Mouse (Mus musculus) neural tube, embryonic 15.5 days (tissue): ENCODE results near the gene Hopx. TPM values are rescaled to one million over a fixed set of nuclear protein-coding genes. Genes with fewer than 3 reads are reported as not detected.

Experiments
- ATAC-seq: fragments of 200-750 bp; cut with Nextera tagmentation; 2 replicates; pipeline ENCODE4 v1.8.0; 2017; ENCODE audit warnings: mild to moderate bottlenecking, moderate TSS enrichment, moderate library complexity; ENCODE audit not compliant: low FRiP score
- H3K27ac ChIP-seq: fragments of 300-500 bp; sonication (generic); replicated peaks from 2 replicates; pipeline ENCODE4 v1.5.1; 2015; ENCODE audit warnings: mild to moderate bottlenecking, inconsistent platforms
- H3K27me3 ChIP-seq: fragments of 300-500 bp; sonication (generic); replicated peaks from 2 replicates; pipeline ENCODE4 v1.6.1; 2015; ENCODE audit warnings: inconsistent platforms
- H3K36me3 ChIP-seq: fragments of 300-500 bp; sonication (generic); 2 replicates; pipeline ENCODE4 v1.6.1; 2015; ENCODE audit warnings: inconsistent platforms
- H3K4me1 ChIP-seq: fragments of 300-500 bp; sonication (generic); 2 replicates; pipeline ENCODE4 v1.6.1; 2015; ENCODE audit warnings: inconsistent platforms
- H3K4me2 ChIP-seq: fragments of 300-500 bp; sonication (generic); 2 replicates; pipeline ENCODE4 v1.6.1; 2015; ENCODE audit warnings: inconsistent platforms, mild to moderate bottlenecking, moderate library complexity
- H3K4me3 ChIP-seq: fragments of 300-500 bp; sonication (generic); replicated peaks from 2 replicates; pipeline ENCODE4 v1.5.1; 2015; ENCODE audit warnings: mild to moderate bottlenecking, inconsistent platforms
- H3K9ac ChIP-seq: fragments of 300-500 bp; sonication (generic); replicated peaks from 2 replicates; pipeline ENCODE4 v1.6.1; 2015; ENCODE audit warnings: mild to moderate bottlenecking, inconsistent platforms
- H3K9me3 ChIP-seq: fragments of 300-500 bp; sonication (generic); replicated peaks from 2 replicates; pipeline ENCODE4 v1.6.1; 2016; ENCODE audit warnings: inconsistent platforms
- WGBS: fragments of 180-500 bp; shearing (Covaris S2); methylation state at CpG from one replicate; pipeline ENCODE4 v1.1.7; 2015; ENCODE audit warnings: mixed read lengths; 5-methylcytosine and 5-hydroxymethylcytosine counted together
- polyA plus RNA-seq: library from polyadenylated mRNA; unstranded; fragments of >200 nt; fragmentation: Nextera tagmentation; extraction: Ambion mirVana; gene quantifications from 2 replicates; pipeline ENCODE4 v1.2.1, GENCODE M21; 2015

The Hopx gene
- polyA plus RNA-seq, result 10.9 and 12.2 TPM in 2 replicates

GRCm38 (mm10) chr5:77114817-77115731, at the start of gene Hopx:
Gene Hopx, minus strand, starts transcription at chr5:77115121.
- H3K27ac ChIP-seq, result peak within 1 kb of the TSS; percentile 80
- 30% methylated on average over 33 of the region's 33 CpGs for WGBS
- peak; percentile 77 for ATAC-seq
- H3K9ac ChIP-seq, result peak within 1 kb of the TSS; percentile 32
- no peaks in the 10 kb centered on the region for H3K36me3 ChIP-seq
- peaks cover 15% of the 10 kb centered on the region; the same call in 1 of the 2 replicates for H3K4me1 ChIP-seq
- H3K4me3 ChIP-seq, result peak within 1 kb of the TSS; percentile 25
- peak within 1 kb of the TSS; percentile 45 for H3K4me2 ChIP-seq
- no peaks in the 10 kb centered on the region for H3K9me3 ChIP-seq
- no peaks in the 10 kb centered on the region for H3K27me3 ChIP-seq

- Histone ChIP-seq H3K27me3 (no peaks in the 10 kb centered on the region), H3K4me3 (no peak overlapping the region), H3K9ac (no peak overlapping the region), H3K27ac (no peak overlapping the region), H3K36me3 (no peaks in the 10 kb centered on the region), H3K4me2 (no peak overlapping the region), H3K4me1 (no peaks in the 10 kb centered on the region), H3K9me3 (no peaks in the 10 kb centered on the region)
- 83% methylated on average over 7 of the region's 7 CpGs for WGBS
- no peak for ATAC-seq
These were observed 48.7 kb upstream of the Hopx start for GRCm38 (mm10) chr5:77163597-77163996.

- H3K27me3 ChIP-seq, result no peaks in the 10 kb centered on the region
- WGBS, result 91% methylated on average over 3 of the region's 3 CpGs
- peaks cover 7% of the 10 kb centered on the region; the same call in 1 of the 2 replicates for H3K4me1 ChIP-seq
- no peaks in the 10 kb centered on the region for H3K36me3 ChIP-seq
- no peak overlapping the region for H3K9ac ChIP-seq
- no peak for ATAC-seq
- H3K9me3 ChIP-seq, result no peaks in the 10 kb centered on the region
- no peak overlapping the region for H3K27ac ChIP-seq
- no peak overlapping the region for H3K4me3 ChIP-seq
- H3K4me2 ChIP-seq, result no peak overlapping the region
These were observed 47.6 kb upstream of the Hopx start for GRCm38 (mm10) chr5:77162566-77162965.

- Histone ChIP-seq H3K36me3 (no peaks in the 10 kb centered on the region), H3K27ac (0 out of 2 replicates have a peak overlapping the region, but pooled peaks have one; percentile 6), H3K4me2 (no peak overlapping the region; the same call in 1 of the 2 replicates), H3K9ac (no peak overlapping the region), H3K9me3 (no peaks in the 10 kb centered on the region), H3K4me3 (no peak overlapping the region), H3K4me1 (peaks cover 7% of the 10 kb centered on the region; the same call in 1 of the 2 replicates), H3K27me3 (no peaks in the 10 kb centered on the region)
- no peak for ATAC-seq
- whole genome bisulfite sequencing, result 40% methylated on average over 14 of the region's 14 CpGs
These were observed 43.0 kb upstream of the Hopx start for GRCm38 (mm10) chr5:77157777-77158540.

GRCm38 (mm10) chr5:77156938-77157337, 42.0 kb upstream of the Hopx start:
- peaks cover 7% of the 10 kb centered on the region; the same call in 1 of the 2 replicates for H3K4me1 ChIP-seq
- peak; percentile 41; the same call in 1 of the 2 replicates for ATAC-seq
- H3K36me3 ChIP-seq, result no peaks in the 10 kb centered on the region
- H3K9ac ChIP-seq, result no peak overlapping the region
- no peak overlapping the region for H3K4me3 ChIP-seq
- H3K27ac ChIP-seq, result no peak overlapping the region; the same call in 1 of the 2 replicates
- H3K27me3 ChIP-seq, result no peaks in the 10 kb centered on the region
- 60% methylated on average over 5 of the region's 5 CpGs for WGBS
- no peak overlapping the region for H3K4me2 ChIP-seq
- H3K9me3 ChIP-seq, result no peaks in the 10 kb centered on the region

- H3K36me3 ChIP-seq, result no peaks in the 10 kb centered on the region
- 96% methylated on average over 12 of the region's 12 CpGs for WGBS
- no peak overlapping the region for H3K4me2 ChIP-seq
- no peak overlapping the region for H3K9ac ChIP-seq
- peaks cover 7% of the 10 kb centered on the region; the same call in 1 of the 2 replicates for H3K4me1 ChIP-seq
- H3K27ac ChIP-seq, result no peak overlapping the region
- no peaks in the 10 kb centered on the region for H3K27me3 ChIP-seq
- no peak for ATAC-seq
- H3K9me3 ChIP-seq, result no peaks in the 10 kb centered on the region
- no peak overlapping the region for H3K4me3 ChIP-seq
These were observed 40.6 kb upstream of the Hopx start for GRCm38 (mm10) chr5:77155526-77155925.

GRCm38 (mm10) chr5:77154812-77155211, 39.9 kb upstream of the Hopx start:
- Histone ChIP-seq H3K27me3 (no peaks in the 10 kb centered on the region), H3K4me3 (no peak overlapping the region), H3K27ac (no peak overlapping the region), H3K36me3 (no peaks in the 10 kb centered on the region), H3K4me1 (peaks cover 7% of the 10 kb centered on the region; the same call in 1 of the 2 replicates), H3K4me2 (no peak overlapping the region), H3K9ac (no peak overlapping the region), H3K9me3 (no peaks in the 10 kb centered on the region)
- 83% methylated on average over 5 of the region's 5 CpGs for WGBS
- ATAC-seq, result no peak

- no peak overlapping the region for H3K4me3 ChIP-seq
These were observed 36.8 kb upstream of the Hopx start for GRCm38 (mm10) chr5:77151738-77152137.

GRCm38 (mm10) chr5:77151075-77151474, 36.2 kb upstream of the Hopx start:
- no peaks in the 10 kb centered on the region for H3K36me3 ChIP-seq
- no peak overlapping the region for H3K4me2 ChIP-seq
- ATAC-seq, result no peak
- H3K9me3 ChIP-seq, result no peaks in the 10 kb centered on the region
- no peak overlapping the region for H3K27ac ChIP-seq
- H3K9ac ChIP-seq, result no peak overlapping the region
- no peaks in the 10 kb centered on the region for H3K4me1 ChIP-seq
- H3K27me3 ChIP-seq, result no peaks in the 10 kb centered on the region
- 89% methylated on average over 7 of the region's 7 CpGs for WGBS
- H3K4me3 ChIP-seq, result no peak overlapping the region

More at GRCm38 (mm10) chr5:77151738-77152137, 36.8 kb upstream of the Hopx start:
- no peak overlapping the region for H3K27ac ChIP-seq
- no peaks in the 10 kb centered on the region for H3K27me3 ChIP-seq
- no peak overlapping the region for H3K4me2 ChIP-seq
- no peaks in the 10 kb centered on the region for H3K36me3 ChIP-seq
- 87% methylated on average over 3 of the region's 3 CpGs for WGBS
- no peaks in the 10 kb centered on the region for H3K4me1 ChIP-seq
- ATAC-seq, result no peak
- H3K9me3 ChIP-seq, result no peaks in the 10 kb centered on the region
- no peak overlapping the region for H3K9ac ChIP-seq

GRCm38 (mm10) chr5:77148021-77148621, 33.2 kb upstream of the Hopx start:
- Histone ChIP-seq H3K4me1 (no peaks in the 10 kb centered on the region), H3K36me3 (no peaks in the 10 kb centered on the region), H3K27ac (no peak overlapping the region), H3K27me3 (no peaks in the 10 kb centered on the region), H3K9ac (no peak overlapping the region), H3K4me3 (no peak overlapping the region), H3K9me3 (no peaks in the 10 kb centered on the region), H3K4me2 (no peak overlapping the region)
- WGBS, result 78% methylated on average over 6 of the region's 6 CpGs
- no peak for ATAC-seq

GRCm38 (mm10) chr5:77146459-77147170, 31.7 kb upstream of the Hopx start:
- Histone ChIP-seq H3K9ac (no peak overlapping the region), H3K27me3 (no peaks in the 10 kb centered on the region), H3K4me2 (no peak overlapping the region), H3K4me3 (no peak overlapping the region), H3K27ac (no peak overlapping the region), H3K36me3 (no peaks in the 10 kb centered on the region), H3K9me3 (no peaks in the 10 kb centered on the region), H3K4me1 (no peaks in the 10 kb centered on the region)
- 44% methylated on average over 4 of the region's 4 CpGs for WGBS
- no peak for ATAC-seq
